Mouse (Mus musculus) liver, embryonic 14.5 days (tissue): Measurements from ENCODE around the gene Maml3.

ENCODE experiments used
- CTCF ChIP-seq: IDR thresholded peaks from 2 replicates; pipeline ENCODE4 v1.5.1; 2016; ENCODE audit warnings: antibody characterized with exemption, low read depth, control low read depth
- EP300 ChIP-seq: IDR thresholded peaks from 2 replicates; pipeline ENCODE4 v1.6.1; 2016; ENCODE audit warnings: antibody characterized with exemption, low read depth

DNA sequence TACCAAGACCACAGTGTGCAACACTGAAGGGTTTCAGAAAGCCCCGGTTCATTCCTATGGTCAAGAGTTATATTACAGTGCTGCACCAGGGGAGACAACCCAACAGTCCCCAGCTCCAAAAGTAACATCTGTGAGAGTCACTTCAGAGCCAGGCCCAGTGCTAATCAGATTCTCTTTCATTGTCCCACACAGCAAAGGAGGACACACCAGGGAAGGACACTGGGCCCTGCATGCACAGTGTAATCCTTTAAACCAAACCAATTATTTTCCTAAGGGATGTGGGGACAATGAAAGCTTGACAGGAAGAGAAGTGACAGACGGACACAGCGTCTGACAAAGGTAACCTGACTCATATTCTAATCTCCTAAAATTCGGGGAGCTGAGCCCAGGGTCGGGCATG is 32.9 kb downstream of the Maml3 start:
- TF ChIP-seq CTCF = no peak
- TF ChIP-seq EP300 = no peak
